Mouse (Mus musculus) liver, adult 2 months (tissue): ENCODE data around the gene Ltf.

Experiments used
- CTCF ChIP-seq: fragments of 200-500 bp; IDR thresholded peaks from 2 replicates; pipeline ENCODE4 v1.5.1; 2011; ENCODE audit warnings: low read depth, low read length, control low read depth
- POLR2A ChIP-seq: fragments of 200-500 bp; IDR thresholded peaks from 2 replicates; pipeline ENCODE4 v1.6.1; 2011; ENCODE audit warnings: low read length, control low read depth; ENCODE audit not compliant: insufficient read depth; ENCODE audit errors: extremely low read depth

- TF ChIP-seq CTCF (no peak), POLR2A (no peak)
These were observed 68.0 kb downstream of the Ltf start for GRCm38 (mm10) chr9:111086995-111087606.
